Mouse (Mus musculus): ENCODE data around the gene Igdcc3. TPM values are rescaled to one million over a fixed set of nuclear protein-coding genes. Genes with fewer than 3 reads are reported as not detected.
A peak's percentile ranks its signal among the peaks of the same experiment; 100 is the strongest.

The Igdcc3 gene
- polyA plus RNA-seq, 1 experiment from 2014 or later = 2.3 TPM

GRCm38 (mm10) chr9:65113694-65114093 is 27.3 kb upstream of the Igdcc3 start:
- no peaks in the 10 kb centered on the region for H3K27me3 ChIP-seq
- no peak overlapping the region for H3K9ac ChIP-seq
- H3K4me2 ChIP-seq (replicated peaks) = no peak overlapping the region
- peaks cover 17% of the 10 kb centered on the region for H3K4me1 ChIP-seq
- 88% methylated on average over 2 of the region's 2 CpGs for WGBS
- peaks cover 29% of the 10 kb centered on the region for H3K36me3 ChIP-seq
- H3K27ac ChIP-seq (replicated peaks) = no peak overlapping the region
- H3K9me3 ChIP-seq (replicated peaks) = no peaks in the 10 kb centered on the region
- no peak for ATAC-seq (ENCODE audit: insufficient number of reproducible peaks, low FRiP score, low TSS enrichment, low read depth)
- H3K4me3 ChIP-seq (replicated peaks) = no peak overlapping the region

- 53% methylated on average over 2 of the region's 2 CpGs for WGBS
- Histone ChIP-seq H3K27me3 (no peaks in the 10 kb centered on the region), H3K4me3 (replicated peaks) (no peak overlapping the region), H3K9ac (no peak overlapping the region), H3K4me1 (no peaks in the 10 kb centered on the region), H3K9me3 (replicated peaks) (no peaks in the 10 kb centered on the region), H3K36me3 (peaks cover 36% of the 10 kb centered on the region), H3K27ac (replicated peaks) (no peak overlapping the region), H3K4me2 (replicated peaks) (no peak overlapping the region)
- ATAC-seq (ENCODE audit: insufficient number of reproducible peaks, low FRiP score, low TSS enrichment, low read depth) = no peak
These were observed 25.1 kb upstream of the Igdcc3 start for GRCm38 (mm10) chr9:65115891-65116290.

- Histone ChIP-seq H3K4me3 (replicated peaks) (no peak overlapping the region), H3K36me3 (peaks cover 36% of the 10 kb centered on the region), H3K9me3 (replicated peaks) (no peaks in the 10 kb centered on the region), H3K27me3 (peaks cover 8% of the 10 kb centered on the region; the same call in 1 of the 2 replicates), H3K27ac (replicated peaks) (no peak overlapping the region), H3K9ac (no peak overlapping the region), H3K4me1 (no peaks in the 10 kb centered on the region), H3K4me2 (replicated peaks) (no peak overlapping the region)
- WGBS = 56% methylated on average over 2 of the region's 2 CpGs
- no peak for ATAC-seq (ENCODE audit: insufficient number of reproducible peaks, low FRiP score, low TSS enrichment, low read depth)
These were observed 23.5 kb upstream of the Igdcc3 start for GRCm38 (mm10) chr9:65117516-65117915.

- Histone ChIP-seq H3K4me1 (peaks cover 7% of the 10 kb centered on the region; the same call in 1 of the 2 replicates), H3K27ac (replicated peaks) (no peak overlapping the region), H3K9ac (no peak overlapping the region), H3K27me3 (peaks cover 13% of the 10 kb centered on the region), H3K4me2 (replicated peaks) (no peak overlapping the region), H3K36me3 (peaks cover 39% of the 10 kb centered on the region), H3K4me3 (replicated peaks) (no peak overlapping the region), H3K9me3 (replicated peaks) (no peaks in the 10 kb centered on the region)
- peak; percentile 42; the same call in 1 of the 2 replicates for ATAC-seq (ENCODE audit: insufficient number of reproducible peaks, low FRiP score, low TSS enrichment, low read depth)
- WGBS = 10% methylated on average over 3 of the region's 3 CpGs
These were observed 20.1 kb upstream of the Igdcc3 start for GRCm38 (mm10) chr9:65120935-65121334.

- Histone ChIP-seq H3K9ac (no peak overlapping the region), H3K9me3 (replicated peaks) (no peaks in the 10 kb centered on the region), H3K27ac (replicated peaks) (no peak overlapping the region), H3K4me3 (replicated peaks) (0 out of 2 replicates have a peak overlapping the region, but pooled peaks have one; percentile 6), H3K36me3 (peaks cover 46% of the 10 kb centered on the region), H3K4me1 (peaks cover 7% of the 10 kb centered on the region; the same call in 1 of the 2 replicates), H3K27me3 (peaks cover 13% of the 10 kb centered on the region), H3K4me2 (replicated peaks) (no peak overlapping the region; the same call in 1 of the 2 replicates)
- 17% methylated on average over 18 of the region's 18 CpGs for WGBS
- ATAC-seq (ENCODE audit: insufficient number of reproducible peaks, low FRiP score, low TSS enrichment, low read depth) = no peak
These were observed 18.4 kb upstream of the Igdcc3 start for GRCm38 (mm10) chr9:65122545-65122944.

GRCm38 (mm10) chr9:65123552-65124168 is 17.3 kb upstream of the Igdcc3 start:
- Histone ChIP-seq H3K9ac (no peak overlapping the region), H3K36me3 (peaks cover 45% of the 10 kb centered on the region), H3K4me3 (replicated peaks) (peak overlapping the region; percentile 33), H3K4me1 (peaks cover 12% of the 10 kb centered on the region), H3K27ac (replicated peaks) (no peak overlapping the region), H3K27me3 (peaks cover 13% of the 10 kb centered on the region), H3K4me2 (replicated peaks) (peak overlapping the region; percentile 54), H3K9me3 (replicated peaks) (no peaks in the 10 kb centered on the region)
- ATAC-seq (ENCODE audit: insufficient number of reproducible peaks, low FRiP score, low TSS enrichment, low read depth) = peak; percentile 25; the same call in 1 of the 2 replicates
- WGBS = 13% methylated on average over 48 of the region's 48 CpGs

GRCm38 (mm10) chr9:65128123-65128815 is 12.7 kb upstream of the Igdcc3 start:
- Histone ChIP-seq H3K4me1 (peaks cover 12% of the 10 kb centered on the region), H3K4me2 (replicated peaks) (peak overlapping the region; percentile 46), H3K9ac (no peak overlapping the region), H3K27me3 (peaks cover 2% of the 10 kb centered on the region), H3K27ac (replicated peaks) (no peak overlapping the region), H3K4me3 (replicated peaks) (peak overlapping the region; percentile 23), H3K9me3 (replicated peaks) (no peaks in the 10 kb centered on the region), H3K36me3 (peaks cover 79% of the 10 kb centered on the region)
- WGBS = 19% methylated on average over 25 of the region's 25 CpGs
- no peak for ATAC-seq (ENCODE audit: insufficient number of reproducible peaks, low FRiP score, low TSS enrichment, low read depth)

- no peak for ATAC-seq (ENCODE audit: insufficient number of reproducible peaks, low FRiP score, low TSS enrichment, low read depth)
- WGBS = 82% methylated on average over 5 of the region's 5 CpGs
These were observed 9.3 kb upstream of the Igdcc3 start for GRCm38 (mm10) chr9:65131717-65132116.

GRCm38 (mm10) chr9:65133739-65134138 is 7.2 kb upstream of the Igdcc3 start:
- Histone ChIP-seq H3K36me3 (peaks cover 64% of the 10 kb centered on the region), H3K4me2 (replicated peaks) (no peak overlapping the region), H3K4me1 (no peaks in the 10 kb centered on the region), H3K27me3 (no peaks in the 10 kb centered on the region), H3K9me3 (replicated peaks) (no peaks in the 10 kb centered on the region), H3K4me3 (replicated peaks) (no peak overlapping the region), H3K27ac (replicated peaks) (no peak overlapping the region), H3K9ac (no peak overlapping the region)
- 4% methylated on average over 10 of the region's 10 CpGs for WGBS
- ATAC-seq (ENCODE audit: insufficient number of reproducible peaks, low FRiP score, low TSS enrichment, low read depth) = 0 out of 2 replicates have a peak, but pooled peaks have one; percentile 37

More at GRCm38 (mm10) chr9:65131717-65132116, 9.3 kb upstream of the Igdcc3 start:
- no peak overlapping the region for H3K9ac ChIP-seq
- H3K4me3 ChIP-seq (replicated peaks) = no peak overlapping the region
- no peaks in the 10 kb centered on the region for H3K27me3 ChIP-seq
- H3K4me1 ChIP-seq = peaks cover 5% of the 10 kb centered on the region; the same call in 1 of the 2 replicates
- no peak overlapping the region for H3K27ac ChIP-seq (replicated peaks)
- H3K36me3 ChIP-seq = peaks cover 77% of the 10 kb centered on the region
- no peaks in the 10 kb centered on the region for H3K9me3 ChIP-seq (replicated peaks)
- no peak overlapping the region for H3K4me2 ChIP-seq (replicated peaks)

- Histone ChIP-seq H3K27ac (replicated peaks) (no peak overlapping the region), H3K9me3 (replicated peaks) (no peaks in the 10 kb centered on the region), H3K4me2 (replicated peaks) (no peak overlapping the region), H3K27me3 (peaks cover 6% of the 10 kb centered on the region; the same call in 1 of the 2 replicates), H3K9ac (no peak overlapping the region), H3K4me1 (no peaks in the 10 kb centered on the region), H3K4me3 (replicated peaks) (no peak overlapping the region), H3K36me3 (peaks cover 51% of the 10 kb centered on the region)
- WGBS = 75% methylated on average over 4 of the region's 4 CpGs
- no peak for ATAC-seq (ENCODE audit: insufficient number of reproducible peaks, low FRiP score, low TSS enrichment, low read depth)
These were observed 5.9 kb upstream of the Igdcc3 start for GRCm38 (mm10) chr9:65135126-65135525.

- Histone ChIP-seq H3K27ac (replicated peaks) (peak overlapping the region; percentile 80), H3K4me3 (replicated peaks) (peak overlapping the region; percentile 75), H3K36me3 (peaks cover 9% of the 10 kb centered on the region), H3K4me1 (peaks cover 25% of the 10 kb centered on the region), H3K4me2 (replicated peaks) (peak overlapping the region; percentile 98), H3K9me3 (replicated peaks) (no peaks in the 10 kb centered on the region), H3K9ac (peak overlapping the region; percentile 34), H3K27me3 (peaks cover 16% of the 10 kb centered on the region; the same call in 1 of the 2 replicates)
- no peak for ATAC-seq (ENCODE audit: insufficient number of reproducible peaks, low FRiP score, low TSS enrichment, low read depth)
- 2% methylated on average over 8 of the region's 8 CpGs for WGBS
These were observed 498 bp upstream of the Igdcc3 start for GRCm38 (mm10) chr9:65140491-65140890.

Data from embryonic facial prominence, embryonic 15.5 days (tissue).